Mouse (Mus musculus): ENCODE data around the gene Porcn.

DNA sequence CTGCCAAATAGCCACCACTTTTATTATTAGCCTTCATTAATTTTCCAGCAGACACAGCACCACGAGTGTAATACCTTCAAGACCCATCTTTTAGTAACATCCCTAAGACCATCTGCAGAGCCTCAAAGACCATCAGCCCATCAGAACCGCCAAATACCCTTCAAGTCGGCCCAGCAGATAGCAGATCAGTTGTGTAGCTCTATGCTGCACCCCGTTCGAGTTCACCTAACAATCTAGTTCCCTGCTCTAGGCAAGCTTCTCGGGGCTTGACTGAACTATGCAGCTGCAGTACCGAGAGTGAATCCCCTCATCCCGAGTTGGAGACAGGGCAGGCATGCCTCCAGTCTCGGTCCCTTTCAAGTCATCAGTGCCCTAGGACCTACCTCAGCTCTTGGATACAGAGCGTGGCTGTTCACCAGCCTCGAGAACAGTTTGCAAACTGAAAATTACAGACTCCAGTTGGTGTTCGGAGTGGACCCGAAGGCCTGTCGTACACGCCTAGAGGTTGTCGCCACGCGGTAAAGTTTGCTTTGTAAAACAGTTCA lies 45.5 kb upstream of the Porcn start:
- TF ChIP-seq CTCF (IDR thresholded peaks at IDR 0.05; ENCODE audit: borderline replicate concordance, insufficient read depth, low read depth, low read length) = no peak
- TF ChIP-seq POLR2A (IDR thresholded peaks at IDR 0.05; ENCODE audit: borderline replicate concordance, insufficient read depth, low read length) = peak; percentile 43; the same call in 1 of the 2 replicates
